Mouse (Mus musculus): ENCODE data around the gene Slc30a1.

Slc30a1 gene

GRCm38 (mm10) chr1:191906571-191907430, at the start of gene Slc30a1:
TSS of gene Slc30a1 (plus strand) at chr1:191906767.
- CTCF ChIA-PET = no interaction called here

- CTCF ChIA-PET = no interaction called here
Measured at GRCm38 (mm10) chr1:191856886-191857651, 49.5 kb upstream of the Slc30a1 start.

- CTCF ChIA-PET = interaction anchor here (0.6 kb wide), 1 partner anchor 1386 kb away, joined by 4 read pairs; no protein-coding TSS in a partner anchor
Measured at GRCm38 (mm10) chr1:191858136-191858535, 48.4 kb upstream of the Slc30a1 start.

- CTCF ChIA-PET = no interaction called here
Measured at GRCm38 (mm10) chr1:191859847-191860246, 46.7 kb upstream of the Slc30a1 start.

GRCm38 (mm10) chr1:191861247-191861646, 45.3 kb upstream of the Slc30a1 start:
- CTCF ChIA-PET = no interaction called here

GRCm38 (mm10) chr1:191863833-191864550, 42.6 kb upstream of the Slc30a1 start:
- CTCF ChIA-PET = no interaction called here

GRCm38 (mm10) chr1:191864551-191865027, 42.0 kb upstream of the Slc30a1 start:
- CTCF ChIA-PET = no interaction called here

- CTCF ChIA-PET = no interaction called here
Measured at GRCm38 (mm10) chr1:191872076-191872710, 34.4 kb upstream of the Slc30a1 start.

GRCm38 (mm10) chr1:191875006-191875405, 31.6 kb upstream of the Slc30a1 start:
- CTCF ChIA-PET = no interaction called here

- CTCF ChIA-PET = interaction anchor here (0.5 kb wide), 1 partner anchor 12 kb away, joined by 4 read pairs; no protein-coding TSS in a partner anchor
Measured at GRCm38 (mm10) chr1:191875683-191876305, 30.8 kb upstream of the Slc30a1 start.

GRCm38 (mm10) chr1:191877681-191878080, 28.9 kb upstream of the Slc30a1 start:
- CTCF ChIA-PET = no interaction called here

- CTCF ChIA-PET = no interaction called here
Measured at GRCm38 (mm10) chr1:191878518-191878921, 28.0 kb upstream of the Slc30a1 start.

- CTCF ChIA-PET = no interaction called here
Measured at GRCm38 (mm10) chr1:191880247-191880646, 26.3 kb upstream of the Slc30a1 start.

GRCm38 (mm10) chr1:191880921-191881609, 25.5 kb upstream of the Slc30a1 start:
- CTCF ChIA-PET = no interaction called here

- CTCF ChIA-PET = no interaction called here
Measured at GRCm38 (mm10) chr1:191881663-191882062, 24.9 kb upstream of the Slc30a1 start.

GRCm38 (mm10) chr1:191882474-191883206, 23.9 kb upstream of the Slc30a1 start:
- CTCF ChIA-PET = interaction anchor here (0.6 kb wide), 1 partner anchor 29 kb away, joined by 5 read pairs; no protein-coding TSS in a partner anchor

GRCm38 (mm10) chr1:191883654-191884053, 22.9 kb upstream of the Slc30a1 start:
- CTCF ChIA-PET = no interaction called here

GRCm38 (mm10) chr1:191891912-191892311, 14.7 kb upstream of the Slc30a1 start:
- CTCF ChIA-PET = no interaction called here

GRCm38 (mm10) chr1:191894386-191894785, 12.2 kb upstream of the Slc30a1 start:
- CTCF ChIA-PET = no interaction called here

- CTCF ChIA-PET = interaction anchor here (0.6 kb wide), 1 partner anchor 1081 kb away, joined by 3 read pairs; no protein-coding TSS in a partner anchor
Measured at GRCm38 (mm10) chr1:191894857-191895256, 11.7 kb upstream of the Slc30a1 start.

Measured in spleen, embryonic (tissue).